Mouse (Mus musculus) cerebellum, adult 2 months (tissue): ENCODE measurements around the gene Rpl35a. TPM values are rescaled to one million over a fixed set of nuclear protein-coding genes. Genes with fewer than 3 reads are reported as not detected.

Experiments
- DNase-seq, 2 experiments: peaks; one replicate each; pipeline ENCODE4 v3.0.0; 2021
- H3K27ac ChIP-seq: fragments of 200-500 bp; 2 replicates; pipeline ENCODE4 v1.5.1; 2012; ENCODE audit warnings: low read length, control low read depth, inconsistent platforms; ENCODE audit not compliant: insufficient read depth
- H3K27me3 ChIP-seq: fragments of 200-500 bp; 2 replicates; pipeline ENCODE4 v1.6.1; 2012; ENCODE audit warnings: inconsistent platforms, mild to moderate bottlenecking, low read length, moderate library complexity; ENCODE audit not compliant: control insufficient read depth, insufficient read depth
- H3K4me1 ChIP-seq: fragments of 200-500 bp; 2 replicates; pipeline ENCODE4 v1.6.1; 2011; ENCODE audit warnings: low read length; ENCODE audit not compliant: control insufficient read depth, insufficient read depth
- H3K4me3 ChIP-seq: fragments of 200-500 bp; replicated peaks from 2 replicates; pipeline ENCODE3; 2011; ENCODE audit warnings: mild to moderate bottlenecking, low read depth, low read length, control low read depth; ENCODE audit not compliant: insufficient read depth
- CTCF ChIP-seq: fragments of 200-500 bp; IDR thresholded peaks from 2 replicates; pipeline ENCODE4 v1.5.1; 2011; ENCODE audit warnings: low read depth, mild to moderate bottlenecking, control low read depth, low read length, moderate library complexity, borderline replicate concordance; ENCODE audit not compliant: insufficient read depth
- POLR2A ChIP-seq: fragments of 200-500 bp; IDR thresholded peaks from 2 replicates; pipeline ENCODE4 v1.6.1; 2011; ENCODE audit warnings: low read length, control low read depth, borderline replicate concordance; ENCODE audit not compliant: insufficient read depth
- WGBS: fragments of 180-500 bp; shearing (Covaris S2); methylation state at CpG from one replicate; pipeline ENCODE4 v1.1.7; 2018; 5-methylcytosine and 5-hydroxymethylcytosine counted together
- polyA plus RNA-seq: library from polyadenylated mRNA; depleted of rRNA; stranded (reverse); fragments of >200 nt; gene quantifications from 2 replicates; pipeline ENCODE4 v1.2.3, GENCODE M21; 2012; rRNA removed

Rpl35a gene
- 590 and 665 TPM in 2 replicates for polyA plus RNA-seq

- Histone ChIP-seq H3K4me3 (peak within 1 kb of the TSS; percentile 70), H3K27ac (peak within 1 kb of the TSS; percentile 93), H3K27me3 (no peaks in the 10 kb centered on the region), H3K4me1 (peaks cover 5% of the 10 kb centered on the region; the same call in 1 of the 2 replicates)
- under 1% methylated on average over 47 of the region's 47 CpGs for WGBS
- peak; percentile 86 to 94 for DNase-seq
- TF ChIP-seq CTCF (no peak), POLR2A (peak; percentile 91)
Observed at GRCm38 (mm10) chr16:33056095-33056785, at the start of gene Rpl35a, which contains the start of gene Iqcg. Gene Rpl35a (plus strand): TSS chr16:33056453. Gene Iqcg (minus strand): TSS chr16:33056218.

- WGBS: 29% methylated on average over 7 of the region's 7 CpGs
- TF ChIP-seq CTCF (no peak), POLR2A (no peak)
- DNase-seq: peak; percentile 50 to 54
- H3K27me3 ChIP-seq: no peaks in the 10 kb centered on the region
- H3K27ac ChIP-seq: no peak overlapping the region
- peaks cover 6% of the 10 kb centered on the region for H3K4me1 ChIP-seq
- no peak overlapping the region for H3K4me3 ChIP-seq
Observed at GRCm38 (mm10) chr16:33006888-33007287, 49.4 kb upstream of the Rpl35a start.

- DNase-seq: peak in 1 of 2 experiments; percentile 16
- Histone ChIP-seq H3K4me1 (peaks cover 6% of the 10 kb centered on the region), H3K27me3 (no peaks in the 10 kb centered on the region), H3K27ac (no peak overlapping the region), H3K4me3 (no peak overlapping the region)
- no peak for TF ChIP-seq POLR2A
- TF ChIP-seq CTCF: no peak
- WGBS: 36% methylated on average over 7 of the region's 7 CpGs
Observed at GRCm38 (mm10) chr16:33007436-33007835, 48.8 kb upstream of the Rpl35a start.

GRCm38 (mm10) chr16:33010166-33010565 lies 46.1 kb upstream of the Rpl35a start:
- WGBS: 55% methylated on average over 6 of the region's 6 CpGs
- H3K27me3 ChIP-seq: no peaks in the 10 kb centered on the region
- H3K27ac ChIP-seq: no peak overlapping the region
- H3K4me1 ChIP-seq: peaks cover 11% of the 10 kb centered on the region
- H3K4me3 ChIP-seq: no peak overlapping the region
- no peak for DNase-seq
- TF ChIP-seq CTCF (no peak), POLR2A (no peak)

GRCm38 (mm10) chr16:33013801-33014200 lies 42.5 kb upstream of the Rpl35a start:
- Histone ChIP-seq H3K4me1 (peaks cover 7% of the 10 kb centered on the region; the same call in 1 of the 2 replicates), H3K4me3 (no peak overlapping the region), H3K27ac (no peak overlapping the region), H3K27me3 (no peaks in the 10 kb centered on the region)
- TF ChIP-seq CTCF (no peak), POLR2A (no peak)
- DNase-seq: no peak
- whole genome bisulfite sequencing: 94% methylated on average over 5 of the region's 5 CpGs

GRCm38 (mm10) chr16:33014921-33015320 lies 41.3 kb upstream of the Rpl35a start:
- DNase-seq: peak; percentile 73 to 83

GRCm38 (mm10) chr16:33015396-33015907 lies 40.8 kb upstream of the Rpl35a start:
- no peak for TF ChIP-seq CTCF
- no peak for TF ChIP-seq POLR2A
- Histone ChIP-seq H3K4me1 (peaks cover 7% of the 10 kb centered on the region; the same call in 1 of the 2 replicates), H3K27ac (no peak overlapping the region), H3K4me3 (no peak overlapping the region), H3K27me3 (no peaks in the 10 kb centered on the region)
- WGBS: 95% methylated on average over 3 of the region's 3 CpGs
- DNase-seq: no peak

More at GRCm38 (mm10) chr16:33014921-33015320, 41.3 kb upstream of the Rpl35a start:
- H3K27me3 ChIP-seq: no peaks in the 10 kb centered on the region
- H3K4me1 ChIP-seq: peaks cover 7% of the 10 kb centered on the region; the same call in 1 of the 2 replicates
- WGBS: 6% methylated on average over 1 of the region's 1 CpGs
- no peak overlapping the region for H3K4me3 ChIP-seq
- H3K27ac ChIP-seq: no peak overlapping the region
- TF ChIP-seq POLR2A (no peak), CTCF (no peak)

- DNase-seq: no peak
Observed at GRCm38 (mm10) chr16:33015986-33016385, 40.3 kb upstream of the Rpl35a start.

More at GRCm38 (mm10) chr16:33015986-33016385, 40.3 kb upstream of the Rpl35a start:
- peaks cover 7% of the 10 kb centered on the region; the same call in 1 of the 2 replicates for H3K4me1 ChIP-seq
- H3K27me3 ChIP-seq: no peaks in the 10 kb centered on the region
- 88% methylated on average over 2 of the region's 2 CpGs for WGBS
- TF ChIP-seq POLR2A: no peak
- no peak overlapping the region for H3K27ac ChIP-seq
- no peak overlapping the region for H3K4me3 ChIP-seq
